16 mouse cellular contexts compared by ENCODE assay signal in genomic region chr16:8715513-8716080, GRCm38 (mm10). TPM values are rescaled to one million over a fixed set of nuclear protein-coding genes. Genes with fewer than 3 reads are reported as not detected.
DNase-seq lines count a peak whose midpoint lies in the region; ATAC-seq and TF ChIP-seq lines count a peak whose summit lies in the region.
"Had no signal": no experiment of that assay in that cellular context is flagged by ENCODE, and none has a peak within 500 bp of the region (broad histone marks: within the 10 kb centered on the region; RNA-seq: fewer than 3 reads in every experiment).

No protein-coding gene starts in this region.

- peaks cover 6% of the 10 kb centered on the region for H3K36me3 ChIP-seq in embryonic facial prominence, embryonic 11.5 days (replicated peaks; ENCODE audit: control insufficient read depth, insufficient read depth, low read depth, low read length)
- H3K36me3 ChIP-seq in embryonic facial prominence, embryonic 10.5 days (replicated peaks): peaks cover 59% of the 10 kb centered on the region
- H3K36me3 ChIP-seq in kidney, postnatal 0 days (ENCODE audit: insufficient read depth, low read length): peaks cover 42% of the 10 kb centered on the region
- peaks cover 47 to 87% of the 10 kb centered on the region in 2 experiments for H3K36me3 ChIP-seq in CH12.LX (replicated peaks in 1 of 2; ENCODE audit: control insufficient read depth in 1 of 2, insufficient read depth in 1 of 2, low read length in 1 of 2)
- peaks cover 59% of the 10 kb centered on the region for H3K36me3 ChIP-seq in midbrain, embryonic 10.5 days

- in situ Hi-C loops in CH12.LX (cut with MboI; ENCODE audit: low pct_ligation_motif_present, low pct_unique_long_range_greater_than_20kb, low sequenced_read_pairs): no loop called here

- H3K27ac ChIP-seq in embryonic facial prominence, embryonic 11.5 days (replicated peaks; ENCODE audit: low read depth, low read length): no peak overlapping the region
- H3K27ac ChIP-seq in embryonic facial prominence, embryonic 10.5 days (replicated peaks): no peak overlapping the region
- no peak overlapping the region for H3K27ac ChIP-seq in kidney, postnatal 0 days
- peak overlapping the region; percentile 56 for H3K27ac ChIP-seq in CH12.LX (ENCODE audit: insufficient read depth, low read depth)
- no peak overlapping the region for H3K27ac ChIP-seq in midbrain, embryonic 10.5 days (replicated peaks)
- no peak overlapping the region for H3K27ac ChIP-seq in left cerebral cortex, adult 2 months
- H3K27ac ChIP-seq: hindbrain, embryonic 14.5 days had no signal

- TF ChIP-seq POLR2A in CH12.LX (IDR thresholded peaks at IDR 0.05; ENCODE audit: low read depth, low read length): no peak; the same call in 1 of the 2 replicates

- intact Hi-C loops in heart, postnatal 10 days (cut with DNase I): no loop called here
- intact Hi-C loops in left cerebral cortex, adult 2 months (cut with DNase I): no loop called here

- H3K9ac ChIP-seq in embryonic facial prominence, embryonic 11.5 days (replicated peaks; ENCODE audit: low read length): no peak overlapping the region
- no peak overlapping the region for H3K9ac ChIP-seq in kidney, postnatal 0 days (ENCODE audit: low read depth, low read length)
- H3K9ac ChIP-seq in CH12.LX (ENCODE audit: insufficient read depth, low read depth): no peak overlapping the region
- H3K9ac ChIP-seq: hindbrain, embryonic 14.5 days had no signal

- H3K9me3 ChIP-seq in embryonic facial prominence, embryonic 11.5 days (replicated peaks; ENCODE audit: control insufficient read depth, low read length): no peaks in the 10 kb centered on the region
- H3K9me3 ChIP-seq in embryonic facial prominence, embryonic 10.5 days: no peaks in the 10 kb centered on the region
- H3K9me3 ChIP-seq in kidney, postnatal 0 days (replicated peaks; ENCODE audit: low read length): no peaks in the 10 kb centered on the region
- H3K9me3 ChIP-seq in CH12.LX (replicated peaks; ENCODE audit: low read length): no peaks in the 10 kb centered on the region
- no peaks in the 10 kb centered on the region for H3K9me3 ChIP-seq in midbrain, embryonic 10.5 days (replicated peaks)

- no peaks in the 10 kb centered on the region for H3K27me3 ChIP-seq in embryonic facial prominence, embryonic 11.5 days (ENCODE audit: control insufficient read depth, insufficient read depth, low read length)
- no peaks in the 10 kb centered on the region for H3K27me3 ChIP-seq in embryonic facial prominence, embryonic 10.5 days (replicated peaks; ENCODE audit: low read depth, poor library complexity, severe bottlenecking)
- H3K27me3 ChIP-seq in kidney, postnatal 0 days (ENCODE audit: insufficient read depth, low read length): no peaks in the 10 kb centered on the region
- no peaks in the 10 kb centered on the region for H3K27me3 ChIP-seq in CH12.LX (replicated peaks)
- no peaks in the 10 kb centered on the region for H3K27me3 ChIP-seq in midbrain, embryonic 10.5 days (ENCODE audit: low read depth, poor library complexity, severe bottlenecking)

- no peak overlapping the region for H3K4me3 ChIP-seq in embryonic facial prominence, embryonic 11.5 days (ENCODE audit: low read depth, low read length)
- H3K4me3 ChIP-seq in embryonic facial prominence, embryonic 10.5 days: no peak overlapping the region
- no peak overlapping the region for H3K4me3 ChIP-seq in kidney, postnatal 0 days (replicated peaks; ENCODE audit: low read depth, low read length)
- H3K4me3 ChIP-seq in CH12.LX (replicated peaks in 1 of 3; ENCODE audit: low read depth in 2 of 3, low read length in 2 of 3, poor library complexity in 1 of 3): no peak overlapping the region
- no peak overlapping the region for H3K4me3 ChIP-seq in midbrain, embryonic 10.5 days
- H3K4me3 ChIP-seq in left cerebral cortex, adult 2 months: no peak overlapping the region

- peak; percentile 79 for TF ChIP-seq EP300 in CH12.LX (IDR thresholded peaks at IDR 0.05; ENCODE audit: low read length)

- H3K4me1 ChIP-seq in embryonic facial prominence, embryonic 11.5 days (ENCODE audit: control insufficient read depth, insufficient read depth, low read length): no peaks in the 10 kb centered on the region
- peaks cover 15% of the 10 kb centered on the region for H3K4me1 ChIP-seq in embryonic facial prominence, embryonic 10.5 days
- H3K4me1 ChIP-seq in kidney, postnatal 0 days (replicated peaks; ENCODE audit: insufficient read depth, low read length): peaks cover 4% of the 10 kb centered on the region; the same call in 1 of the 2 replicates
- H3K4me1 ChIP-seq in CH12.LX (ENCODE audit: control insufficient read depth in 1 of 2, insufficient read depth in 2 of 2): peaks cover 20 to 76% of the 10 kb centered on the region in 2 experiments
- H3K4me1 ChIP-seq in midbrain, embryonic 10.5 days: 0 out of 2 replicates have a peak, but pooled peaks cover 2% of the 10 kb centered on the region

- peaks cover 86% of the 10 kb centered on the region for H3K79me2 ChIP-seq in CH12.LX (replicated peaks; ENCODE audit: control insufficient read depth, extremely low read depth, insufficient read depth, poor library complexity, severe bottlenecking)

- dilution Hi-C loops in CH12.LX (cut with MboI; ENCODE audit: extremely low pct_ligation_motif_present, extremely low pct_unique_long_range_greater_than_20kb, low sequenced_read_pairs): no loop called here

- ATAC-seq in embryonic facial prominence, embryonic 11.5 days (replicated peaks; ENCODE audit: insufficient number of reproducible peaks, low FRiP score, low TSS enrichment, low read depth): no peak
- ATAC-seq in kidney, postnatal 0 days (replicated peaks; ENCODE audit: low FRiP score, low read depth): 0 out of 2 replicates have a peak, but pooled peaks have one; percentile 33

- TF ChIP-seq CTCF in kidney, postnatal 0 days (IDR thresholded peaks at IDR 0.05; ENCODE audit: low read depth): no peak
- no peak for TF ChIP-seq CTCF in CH12.LX (conservative IDR thresholded peaks at IDR 0.05 in 1 of 2, IDR thresholded peaks at IDR 0.05 in 1 of 2; ENCODE audit: low read depth in 2 of 2, low read length in 2 of 2)
- TF ChIP-seq CTCF in left cerebral cortex, adult 2 months (IDR thresholded peaks at IDR 0.05): no peak

- no peak overlapping the region for H3K4me2 ChIP-seq in embryonic facial prominence, embryonic 11.5 days (ENCODE audit: low read depth, low read length)
- H3K4me2 ChIP-seq in kidney, postnatal 0 days (ENCODE audit: low read length): no peak overlapping the region
- peak overlapping the region; percentile 27 for H3K4me2 ChIP-seq in CH12.LX (ENCODE audit: insufficient read depth, low read depth, poor library complexity, severe bottlenecking)
- H3K4me2 ChIP-seq: hindbrain, embryonic 14.5 days had no signal

- WGBS in embryonic facial prominence, embryonic 11.5 days: 80% methylated on average over 10 of the region's 10 CpGs
- 80% methylated on average over 10 of the region's 10 CpGs for WGBS in embryonic facial prominence, embryonic 10.5 days
- WGBS in kidney, postnatal 0 days: 52% methylated on average over 10 of the region's 10 CpGs
- 88% methylated on average over 10 of the region's 10 CpGs for WGBS in midbrain, embryonic 10.5 days

- peak; percentile 31 for DNase-seq in embryonic facial prominence, embryonic 11.5 days (ENCODE audit: low spot score)
- no peak for DNase-seq in embryonic facial prominence, embryonic 10.5 days (ENCODE audit: low spot score)
- peak; percentile 68 for DNase-seq in kidney, postnatal 0 days (ENCODE audit: low spot score)
- no peak for DNase-seq in kidney, adult 18-20 months
- peak; percentile 90 for DNase-seq in CH12.LX (ENCODE audit: extremely low read depth)
- DNase-seq in heart, postnatal 10 days: peak; percentile 45 to 50
- no peak for DNase-seq in midbrain, embryonic 10.5 days (ENCODE audit: low spot score)
- DNase-seq in left cerebral cortex, adult 2 months (ENCODE audit: extremely low spot score in 1 of 2, low spot score in 2 of 2): no peak
- DNase-seq: cerebellum, adult 9-10 months; gastrocnemius, postnatal 36 days; retina, postnatal 1 day; thymus, postnatal 4 days had no signal

- no peak for TF ChIP-seq RAD21 in CH12.LX (IDR thresholded peaks at IDR 0.05; ENCODE audit: low read depth, low read length)

TF ChIP-seq in CH12.LX, 34 proteins besides CTCF, POLR2A, EP300 and RAD21 (continues in another document):
- no peak for TF ChIP-seq GABPA (IDR thresholded peaks at IDR 0.05; ENCODE audit: insufficient replicate concordance, low read depth, low read length)
- no peak for TF ChIP-seq HCFC1 (IDR thresholded peaks at IDR 0.05; ENCODE audit: low read depth, low read length)
- TF ChIP-seq TBP (conservative IDR thresholded peaks at IDR 0.05; ENCODE audit: low read depth, low read length): no peak
- TF ChIP-seq ELF1 (IDR thresholded peaks at IDR 0.05; ENCODE audit: low read depth, low read length): no peak
- peak; percentile 62; the same call in 1 of the 2 replicates for TF ChIP-seq MAZ (IDR thresholded peaks at IDR 0.05; ENCODE audit: low read depth, low read length)
- 0 out of 2 replicates have a peak, but pooled peaks have one; percentile 15 for TF ChIP-seq MXI1 (IDR thresholded peaks at IDR 0.05; ENCODE audit: low read depth, low read length)
- no peak; the same call in 1 of the 2 replicates for TF ChIP-seq NELFE (IDR thresholded peaks at IDR 0.05; ENCODE audit: low read depth, low read length)
- TF ChIP-seq TCF12 (IDR thresholded peaks at IDR 0.05; ENCODE audit: low read depth, low read length): peak; percentile 49; the same call in 1 of the 2 replicates

RNA-seq across cellular contexts. Expression of gene Gm5767, which starts 35.0 kb away (rescaled TPM):
- not detected in 2 replicates for polyA plus RNA-seq in embryonic facial prominence, embryonic 11.5 days (2014; fragmentation: Nextera tagmentation; extraction: Ambion mirVana)
- not detected in 2 replicates for polyA plus RNA-seq in embryonic facial prominence, embryonic 10.5 days (2016; fragmentation: Nextera tagmentation; extraction: Ambion mirVana)
- not detected in 2 replicates for polyA plus RNA-seq in kidney, postnatal 0 days (2015; fragmentation: Nextera tagmentation; extraction: Ambion mirVana)
- not detected in 2 replicates for total RNA-seq in CH12.LX (2012; rRNA removed)
- total RNA-seq in CH12.LX (2014; rRNA removed): not detected in 2 replicates
- not detected in 2 replicates for polyA plus RNA-seq in CH12.LX (2012; ENCODE audit: insufficient read length, low read depth)
- total RNA-seq in heart, postnatal 10 days (2021): not detected
- not detected in 2 replicates for polyA plus RNA-seq in midbrain, embryonic 10.5 days (2016; fragmentation: Nextera tagmentation; extraction: Ambion mirVana)
- total RNA-seq in left cerebral cortex, adult 2 months (2021): not detected
- total RNA-seq: gastrocnemius, postnatal 36 days; layer of hippocampus, postnatal 14 days; liver, adult 2 months; megakaryocyte-erythroid progenitor cell, adult 5-6 weeks had no signal

RNA-seq across cellular contexts. Expression of gene Carhsp1, which starts 43.6 kb away (rescaled TPM):
- polyA plus RNA-seq in embryonic facial prominence, embryonic 11.5 days (2014; fragmentation: Nextera tagmentation; extraction: Ambion mirVana): 52.1 and 52.6 TPM in 2 replicates
- polyA plus RNA-seq in embryonic facial prominence, embryonic 10.5 days (2016; fragmentation: Nextera tagmentation; extraction: Ambion mirVana): 168 and 176 TPM in 2 replicates
- 53.0 and 61.1 TPM in 2 replicates for polyA plus RNA-seq in kidney, postnatal 0 days (2015; fragmentation: Nextera tagmentation; extraction: Ambion mirVana)
- 26.0 and 28.4 TPM in 2 replicates for total RNA-seq in CH12.LX (2012; rRNA removed)
- total RNA-seq in CH12.LX (2014; rRNA removed): 27.8 and 29.7 TPM in 2 replicates
- polyA plus RNA-seq in CH12.LX (2012; ENCODE audit: insufficient read length, low read depth): 24.4 and 26.2 TPM in 2 replicates
- total RNA-seq in heart, postnatal 10 days (2021): 10 to 100 TPM; 37.9 to 40.1 TPM
- 197 and 253 TPM in 2 replicates for polyA plus RNA-seq in midbrain, embryonic 10.5 days (2016; fragmentation: Nextera tagmentation; extraction: Ambion mirVana)
- total RNA-seq in left cerebral cortex, adult 2 months (2021): 10 to 100 TPM; 11.2 to 16.4 TPM

Comparison
In these comparisons a context has a peak if more than half of its experiments do, and no peak if none do; other contexts are left out.
1. DNase-seq: peak in embryonic facial prominence, embryonic 11.5 days (single experiment), kidney, postnatal 0 days (single experiment), CH12.LX (single experiment) and heart, postnatal 10 days (2 of 2); none in embryonic facial prominence, embryonic 10.5 days (single experiment), kidney, adult 18-20 months (single experiment), midbrain, embryonic 10.5 days (single experiment) and left cerebral cortex, adult 2 months (0 of 2).